Mouse (Mus musculus) liver, adult 2 months (tissue): ENCODE measurements around the gene Atp6v1g3.

Experiments
- CTCF ChIP-seq: fragments of 200-500 bp; IDR thresholded peaks from 2 replicates; pipeline ENCODE4 v1.5.1; 2011; ENCODE audit warnings: low read depth, low read length, control low read depth
- POLR2A ChIP-seq: fragments of 200-500 bp; IDR thresholded peaks from 2 replicates; pipeline ENCODE4 v1.6.1; 2011; ENCODE audit warnings: low read length, control low read depth; ENCODE audit not compliant: insufficient read depth; ENCODE audit errors: extremely low read depth

GRCm38 (mm10) chr1:138243947-138244346 is 29.6 kb upstream of the Atp6v1g3 start:
- TF ChIP-seq CTCF (no peak), POLR2A (no peak)
